Mouse (Mus musculus) left cerebral cortex, adult 2 months (tissue): ENCODE results near the gene Cfap100. TPM values are rescaled to one million over a fixed set of nuclear protein-coding genes. Genes with fewer than 3 reads are reported as not detected.

ENCODE experiments used
- DNase-seq, 2 experiments: peaks; one replicate each; pipeline ENCODE4 v3.0.0; 2021 to 2022; ENCODE audit warnings: low spot score in 2 of 2, mixed read lengths in 1 of 2; ENCODE audit errors: extremely low spot score in 1 of 2
- H3K27ac ChIP-seq: fragments of 200-600 bp; 2 replicates; pipeline ENCODE4 v1.8.1; 2022
- H3K4me3 ChIP-seq: fragments of 200-600 bp; 2 replicates; pipeline ENCODE4 v1.8.1; 2022
- CTCF ChIP-seq: fragments of 200-600 bp; IDR thresholded peaks from 2 replicates; pipeline ENCODE4 v1.8.1; 2022; ENCODE audit warnings: antibody characterized with exemption, mild to moderate bottlenecking, moderate library complexity
- intact Hi-C: fragments of 180-260 bp; cut with DNase I; formaldehyde crosslinking; loops from one replicate; pipeline ENCODE4 v1.15.1; 2025
- total RNA-seq, 2 experiments: library from RNA; stranded (reverse); gene quantifications; 2 replicates each; pipeline ENCODE4 v1.2.3; 2021

Gene Cfap100
- total RNA-seq, 2 experiments from 2014 or later, result 4.5 to 6.5 TPM

GRCm38 (mm10) chr6:90468216-90468615, 39.6 kb upstream of the Cfap100 start:
- no peak for TF ChIP-seq CTCF
- no peak for DNase-seq
- intact Hi-C loops, result no loop called here
- H3K4me3 ChIP-seq, result no peak overlapping the region
- no peak overlapping the region for H3K27ac ChIP-seq

DNA sequence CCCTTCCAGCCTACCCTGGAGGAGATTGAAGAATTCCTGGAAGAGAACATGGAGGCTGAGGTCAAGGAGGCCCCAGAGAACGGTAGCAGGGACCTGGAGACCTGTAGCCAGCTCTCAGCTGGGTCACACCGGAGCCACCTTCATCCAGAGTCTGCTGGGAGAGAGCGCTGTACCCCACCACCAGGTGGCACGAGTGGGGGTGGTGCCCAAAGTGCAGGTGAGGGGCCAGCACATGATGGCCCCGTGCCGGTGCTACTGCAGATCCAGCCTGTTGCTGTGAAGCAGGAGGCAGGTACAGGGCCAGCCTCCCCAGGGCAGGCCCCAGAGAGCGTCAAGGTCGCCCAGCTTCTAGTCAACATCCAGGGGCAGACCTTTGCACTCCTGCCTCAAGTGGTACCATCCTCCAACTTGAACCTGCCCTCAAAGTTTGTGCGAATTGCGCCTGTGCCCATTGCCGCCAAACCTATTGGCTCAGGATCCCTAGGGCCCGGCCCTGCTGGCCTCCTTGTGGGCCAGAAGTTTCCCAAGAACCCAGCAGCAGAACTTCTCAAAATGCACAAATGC, 38.3 kb upstream of the Cfap100 start:
- DNase-seq, result no peak
- no peak for TF ChIP-seq CTCF
- Histone ChIP-seq H3K4me3 (no peak overlapping the region), H3K27ac (no peak overlapping the region)
- intact Hi-C loops, result no loop called here

DNA sequence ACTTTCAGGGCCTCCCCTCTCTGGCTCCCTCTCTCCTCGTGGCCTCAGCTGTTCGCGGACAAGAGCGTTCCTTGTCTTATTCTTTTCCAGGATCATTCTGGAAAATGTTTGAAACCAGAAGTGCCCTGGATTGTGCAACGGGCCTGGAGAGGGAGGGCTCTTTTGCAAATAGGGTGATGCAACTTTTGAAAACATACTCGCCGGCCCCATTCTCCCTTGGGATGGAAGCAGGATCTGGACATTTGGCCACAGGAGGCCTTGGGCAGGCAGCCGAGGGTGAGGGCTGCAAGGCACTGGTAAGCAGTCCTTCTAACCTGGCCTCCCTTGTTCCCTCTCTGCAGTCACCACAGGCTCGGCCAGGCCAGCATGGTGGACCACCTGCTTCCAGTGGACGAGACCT, 37.5 kb upstream of the Cfap100 start:
- TF ChIP-seq CTCF, result no peak
- H3K4me3 ChIP-seq, result no peak overlapping the region
- H3K27ac ChIP-seq, result peak overlapping the region; percentile 47
- no peak for DNase-seq
- intact Hi-C loops, result no loop called here

- intact Hi-C loops, result no loop called here
- TF ChIP-seq CTCF, result no peak
- no peak for DNase-seq
- Histone ChIP-seq H3K27ac (peak overlapping the region; percentile 96), H3K4me3 (no peak overlapping the region)
Measured at GRCm38 (mm10) chr6:90465028-90465640, 36.5 kb upstream of the Cfap100 start.

DNA sequence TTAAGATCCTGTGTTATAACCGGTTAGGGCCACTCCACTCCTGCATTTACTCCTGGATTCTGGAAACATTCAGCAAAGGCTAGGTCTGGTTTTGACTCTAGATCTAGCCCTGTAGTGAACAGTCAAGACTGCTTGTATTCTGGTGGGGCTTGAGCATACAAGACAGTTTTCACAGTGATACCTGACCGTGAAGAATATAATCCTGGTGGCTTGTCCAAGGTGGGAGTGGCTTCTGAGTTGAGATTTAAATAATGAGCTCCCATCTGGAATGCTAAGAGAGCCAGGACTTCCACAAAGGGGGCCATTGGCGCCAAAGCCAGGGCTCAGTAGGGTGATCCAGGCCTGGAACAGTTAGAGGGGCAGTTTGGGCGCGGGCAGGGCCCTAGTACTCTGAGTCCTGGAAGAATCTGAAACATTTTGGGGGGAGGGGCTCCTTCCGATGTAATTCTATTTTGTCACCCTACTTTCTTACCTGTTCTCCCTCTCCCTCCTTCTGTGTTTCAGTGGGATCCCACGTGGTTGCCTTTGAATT, 35.4 kb upstream of the Cfap100 start:
- H3K4me3 ChIP-seq, result peak overlapping the region; percentile 75
- intact Hi-C loops, result loop anchor here (1.0 to 2.0 kb wide), 3 partner anchors 7 to 71 kb away; no protein-coding TSS in a partner anchor
- DNase-seq, result no peak
- peak overlapping the region; percentile 96 for H3K27ac ChIP-seq
- no peak for TF ChIP-seq CTCF

DNA sequence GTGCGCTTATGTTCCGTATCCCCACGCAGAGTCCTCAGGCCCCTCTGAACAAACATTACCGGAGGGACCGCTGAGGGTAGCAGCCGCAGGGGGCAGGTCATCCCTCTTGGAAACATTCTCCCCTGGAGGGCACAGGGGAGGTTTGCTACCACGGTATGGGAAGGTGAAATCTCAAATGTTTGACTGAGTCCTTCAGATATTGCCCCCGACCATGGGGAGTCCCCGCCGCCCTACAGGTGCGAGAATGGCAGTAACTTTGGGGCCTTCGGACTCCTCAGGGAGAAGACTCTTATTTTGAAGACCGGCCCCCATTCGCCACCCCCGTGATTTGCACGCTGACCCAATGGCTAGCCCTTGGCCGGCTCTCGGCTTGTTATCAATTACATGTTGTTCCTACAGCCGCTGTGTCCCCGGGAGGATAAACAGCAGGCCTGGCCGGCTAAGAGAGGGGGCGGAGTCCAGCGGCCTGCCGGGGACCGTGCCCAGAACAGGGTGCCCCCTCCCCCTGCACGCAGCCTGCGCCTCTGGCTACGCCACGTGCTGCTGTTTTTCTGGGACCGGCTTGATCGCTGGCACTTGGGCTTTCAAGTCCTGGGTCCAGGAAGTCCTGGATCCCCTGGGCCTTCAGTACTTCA, 34.7 kb upstream of the Cfap100 start:
- peak; percentile 78 to 85 for DNase-seq
- Histone ChIP-seq H3K27ac (peak overlapping the region; percentile 96), H3K4me3 (peak overlapping the region; percentile 75)
- TF ChIP-seq CTCF, result no peak
- intact Hi-C loops, result loop anchor here (1.0 to 2.0 kb wide), 3 partner anchors 8 to 72 kb away; no protein-coding TSS in a partner anchor

- peak; percentile 50 to 62 for DNase-seq
- intact Hi-C loops, result loop anchor here (1.0 to 2.0 kb wide), 3 partner anchors 8 to 72 kb away; no protein-coding TSS in a partner anchor
- H3K27ac ChIP-seq, result peak overlapping the region; percentile 96
- TF ChIP-seq CTCF, result no peak; the same call in none of the 2 replicates
- H3K4me3 ChIP-seq, result peak overlapping the region; percentile 75
Measured at GRCm38 (mm10) chr6:90462841-90463227, 34.2 kb upstream of the Cfap100 start.

DNA sequence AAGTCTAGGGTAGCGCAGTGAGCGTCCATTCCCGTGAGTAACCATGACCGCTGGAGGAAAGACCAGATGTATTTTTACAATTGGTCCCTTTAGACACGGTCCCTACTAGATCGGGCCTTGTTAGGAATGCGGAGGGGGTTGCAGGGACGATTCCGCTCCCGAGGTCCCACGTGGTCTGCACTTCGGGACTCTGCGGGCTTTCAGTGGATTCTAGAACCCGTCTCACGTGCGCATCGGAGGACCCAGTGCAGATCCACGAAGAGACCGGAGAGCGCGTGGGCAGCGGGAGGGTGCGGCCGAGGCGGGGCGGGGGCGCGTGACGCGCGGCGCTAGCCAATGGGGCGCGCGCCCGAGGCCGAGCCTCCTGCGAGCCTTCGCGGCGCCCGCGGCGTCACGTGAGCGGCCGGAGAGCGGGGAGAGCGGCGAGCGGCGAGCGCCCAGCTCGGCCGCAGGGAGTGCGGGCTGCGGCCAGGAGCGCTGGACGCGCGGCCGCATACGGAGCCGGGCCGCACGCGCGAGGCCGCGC, 33.6 kb upstream of the Cfap100 start, which contains the start of gene Klf15:
Gene Klf15 (plus strand): TSS at position 396 of the 526 bp plus-strand sequence.
- intact Hi-C loops, result loop anchor here (2.0 kb wide), 1 partner anchor 45 kb away; no protein-coding TSS in a partner anchor
- no peak for TF ChIP-seq CTCF

GRCm38 (mm10) chr6:90461771-90462170, 33.2 kb upstream of the Cfap100 start:
- no peak for TF ChIP-seq CTCF
- no peak for DNase-seq
- Histone ChIP-seq H3K4me3 (peak overlapping the region; percentile 75), H3K27ac (peak overlapping the region; percentile 73)
- intact Hi-C loops, result loop anchor here (2.0 kb wide), 1 partner anchor 45 kb away; no protein-coding TSS in a partner anchor

More for the DNA sequence above, 33.6 kb upstream of the Cfap100 start, which contains the start of gene Klf15:
- peak within 1 kb of the TSS; percentile 96 for H3K27ac ChIP-seq
- peak; percentile 89 to 90 for DNase-seq
- peak within 1 kb of the TSS; percentile 75 for H3K4me3 ChIP-seq

GRCm38 (mm10) chr6:90461181-90461580, 32.6 kb upstream of the Cfap100 start:
- DNase-seq, result no peak
- no peak overlapping the region for H3K27ac ChIP-seq
- intact Hi-C loops, result no loop called here
- no peak overlapping the region for H3K4me3 ChIP-seq
- TF ChIP-seq CTCF, result no peak

DNA sequence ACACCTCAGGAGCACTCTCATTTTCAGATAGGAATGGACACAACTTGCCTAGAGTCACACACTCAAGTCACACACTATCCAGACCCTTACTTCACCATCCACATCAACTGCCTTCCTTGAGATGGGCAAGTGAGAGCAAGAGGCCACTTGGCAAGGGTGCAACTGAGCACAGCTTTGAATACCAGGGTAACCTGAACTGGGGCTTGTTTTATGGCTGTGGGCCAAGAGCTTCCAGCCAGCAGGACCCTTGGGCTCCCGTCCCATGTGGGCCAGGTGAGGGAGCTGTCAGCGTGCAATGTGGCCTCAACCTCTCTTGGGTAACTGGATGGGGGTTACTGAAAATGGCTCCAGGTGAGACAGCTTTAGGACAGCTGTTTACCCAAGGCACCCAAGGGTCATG, 28.8 kb upstream of the Cfap100 start:
- H3K4me3 ChIP-seq, result no peak overlapping the region
- no peak overlapping the region for H3K27ac ChIP-seq
- DNase-seq, result no peak
- intact Hi-C loops, result no loop called here
- TF ChIP-seq CTCF, result no peak
